Mouse (Mus musculus) left cerebral cortex, adult 6 months (tissue): ENCODE results near the gene Sult2a1. TPM values are rescaled to one million over a fixed set of nuclear protein-coding genes. Genes with fewer than 3 reads are reported as not detected.

ENCODE experiments used
- long read RNA-seq, 2 experiments: library from polyadenylated mRNA; unstranded; transcript quantifications; one replicate each; pipeline ENCODE4 v2.0.0; 2019 to 2020
- polyA plus RNA-seq: library from polyadenylated mRNA; unstranded; fragments of <200 nt; fragmentation: Nextera tagmentation; gene quantifications from 2 replicates; pipeline ENCODE4 v1.2.3, GENCODE M21; 2021

The Sult2a1 gene
- not detected in 2 replicates for polyA plus RNA-seq
- long read RNA-seq, experiment 1, result 0 reads
- long read RNA-seq, experiment 2, result 0 reads

DNA sequence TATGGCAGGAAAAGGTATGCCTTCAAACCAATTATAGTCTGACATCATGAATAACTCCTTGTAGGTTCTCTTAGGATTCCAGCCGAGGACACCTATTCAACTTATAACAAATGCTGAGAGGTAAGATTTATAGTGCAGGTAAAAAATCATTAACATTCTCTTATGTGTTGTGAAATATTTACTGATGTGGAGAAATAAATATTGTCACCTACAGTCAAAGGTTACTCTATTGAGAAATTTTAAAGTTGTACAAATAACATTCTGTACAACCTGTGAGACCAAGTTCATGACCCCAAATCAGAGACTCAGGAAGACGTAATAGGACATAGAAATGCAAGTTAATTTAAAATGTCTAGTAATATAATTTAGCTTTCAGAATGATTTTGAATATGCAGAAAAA is at the start of gene Sult2a1:
TSS of gene Sult2a1 (minus strand) at position 101 of the 400 bp plus-strand sequence.

Other genes starting within 250 kb of the Sult2a1 start
- gene Sult2a5, start 213.4 kb downstream of the Sult2a1 start, polyA plus RNA-seq, result not detected in 2 replicates
- not detected in 2 replicates for gene Sult2a2, start 103.9 kb downstream of the Sult2a1 start, polyA plus RNA-seq
- gene Sult2a4, start 152.2 kb upstream of the Sult2a1 start, polyA plus RNA-seq, result not detected in 2 replicates